Mouse (Mus musculus) hindbrain, embryonic 14.5 days (tissue): ENCODE measurements around the gene Rd3. TPM values are rescaled to one million over a fixed set of nuclear protein-coding genes. Genes with fewer than 3 reads are reported as not detected.

Source experiments
- ATAC-seq: fragments of 200-750 bp; cut with Nextera tagmentation; 2 replicates; pipeline ENCODE4 v1.8.0; 2017; ENCODE audit warnings: moderate number of reproducible peaks, mild to moderate bottlenecking, moderate TSS enrichment, moderate library complexity; ENCODE audit not compliant: low FRiP score
- DNase-seq: peaks from one replicate; pipeline ENCODE4 v3.0.0-alpha.2; 2015; ENCODE audit warnings: low spot score
- H3K27ac ChIP-seq: fragments of 300-500 bp; sonication (generic); 2 replicates; pipeline ENCODE4 v1.5.1; 2014; ENCODE audit warnings: mild to moderate bottlenecking, moderate library complexity
- H3K27me3 ChIP-seq: fragments of 300-500 bp; sonication (generic); 2 replicates; pipeline ENCODE4 v1.6.1; 2014; ENCODE audit warnings: mild to moderate bottlenecking, low read length, mixed read lengths; ENCODE audit not compliant: control insufficient read depth, insufficient read depth
- H3K36me3 ChIP-seq: fragments of 300-500 bp; sonication (generic); replicated peaks from 2 replicates; pipeline ENCODE4 v1.6.1; 2014; ENCODE audit not compliant: control insufficient read depth, insufficient read depth
- H3K4me1 ChIP-seq: fragments of 300-500 bp; sonication (generic); replicated peaks from 2 replicates; pipeline ENCODE4 v1.6.1; 2014; ENCODE audit warnings: antibody characterized with exemption, low read length, mixed read lengths; ENCODE audit not compliant: control insufficient read depth, insufficient read depth
- H3K4me2 ChIP-seq: fragments of 300-500 bp; sonication (generic); replicated peaks from 2 replicates; pipeline ENCODE4 v1.6.1; 2014; ENCODE audit warnings: mild to moderate bottlenecking, moderate library complexity
- H3K4me3 ChIP-seq: fragments of 300-500 bp; sonication (generic); replicated peaks from 2 replicates; pipeline ENCODE4 v1.5.1; 2014; ENCODE audit warnings: mild to moderate bottlenecking, low read length
- H3K9ac ChIP-seq: fragments of 300-500 bp; sonication (generic); 2 replicates; pipeline ENCODE4 v1.6.1; 2014
- H3K9me3 ChIP-seq: fragments of 300-500 bp; sonication (generic); 2 replicates; pipeline ENCODE4 v1.6.1; 2016; ENCODE audit warnings: low read length; ENCODE audit not compliant: control insufficient read depth
- WGBS: fragments of 180-500 bp; shearing (Covaris S2); extraction: QIAGEN DNeasy Blood & Tissue Kit; methylation state at CpG from one replicate; pipeline ENCODE4 v1.1.7; 2014; 5-methylcytosine and 5-hydroxymethylcytosine counted together
- microRNA-seq: library from miRNA; unstranded; fragments of <30 nt; microRNA quantifications from one replicate; pipeline ENCODE4, GENCODE M21; 2016
- polyA plus RNA-seq: library from polyadenylated mRNA; unstranded; fragments of >200 nt; fragmentation: Nextera tagmentation; extraction: Ambion mirVana; gene quantifications from 2 replicates; pipeline ENCODE4 v1.2.1, GENCODE M21; 2014

The Rd3 gene
- polyA plus RNA-seq, 1 experiment from 2014 or later: 5.3 TPM

- H3K9me3 ChIP-seq: no peaks in the 10 kb centered on the region
- H3K4me3 ChIP-seq: no peak overlapping the region
- 90% methylated on average over 8 of the region's 8 CpGs for WGBS
- H3K36me3 ChIP-seq: no peaks in the 10 kb centered on the region
- no peak overlapping the region for H3K9ac ChIP-seq
- H3K27me3 ChIP-seq: no peaks in the 10 kb centered on the region
- DNase-seq (no peak), ATAC-seq (no peak)
- no peaks in the 10 kb centered on the region for H3K4me1 ChIP-seq
- H3K27ac ChIP-seq: no peak overlapping the region
- H3K4me2 ChIP-seq: no peak overlapping the region
Measured at GRCm38 (mm10) chr1:191996621-191997185, 19.5 kb downstream of the Rd3 start.

GRCm38 (mm10) chr1:191999022-191999421 is 21.9 kb downstream of the Rd3 start:
- no peak overlapping the region for H3K4me3 ChIP-seq
- no peak for DNase-seq
- H3K4me2 ChIP-seq: no peak overlapping the region
- ATAC-seq: no peak
- H3K36me3 ChIP-seq: no peaks in the 10 kb centered on the region
- no peak overlapping the region for H3K27ac ChIP-seq
- H3K9ac ChIP-seq: no peak overlapping the region
- H3K4me1 ChIP-seq: no peaks in the 10 kb centered on the region
- no peaks in the 10 kb centered on the region for H3K9me3 ChIP-seq
- H3K27me3 ChIP-seq: no peaks in the 10 kb centered on the region

Small RNA genes lying within 50 kb of the gene (microRNA-seq; reads per million reads assigned to microRNA genes)
- not detected for gene Mir3473c

Other genes with a start within 250 kb of the Rd3 start
- gene Nek2, start 155.9 kb upstream of the Rd3 start, polyA plus RNA-seq: 6.2 and 7.4 TPM in 2 replicates
- 3.5 and 3.7 TPM in 2 replicates for gene Slc30a1, start 70.6 kb upstream of the Rd3 start, polyA plus RNA-seq
- 1.8 and 2.9 TPM in 2 replicates for gene Traf5, start 115.2 kb downstream of the Rd3 start, polyA plus RNA-seq
- gene Rcor3, start 160.7 kb downstream of the Rd3 start, polyA plus RNA-seq: 36.9 and 40.2 TPM in 2 replicates
- gene Kcnh1, start 213.4 kb downstream of the Rd3 start, polyA plus RNA-seq: 2.8 and 3.7 TPM in 2 replicates